Mouse (Mus musculus) T-helper 1 cell (primary cell): ENCODE results near the gene Fam69b.

Source experiments
- in situ Hi-C: fragments of 300-600 bp; cut with MboI, MseI; formaldehyde crosslinking; loops from one replicate; pipeline ENCODE4 v1.15.1; 2025; ENCODE audit warnings: high pct_unique_total_duplicates

Fam69b gene

GRCm38 (mm10) chr2:26626081-26626480 lies 2.2 kb upstream of the Fam69b start:
- in situ Hi-C loops = no loop called here

GRCm38 (mm10) chr2:26628792-26629437 lies 658 bp downstream of the Fam69b start:
- in situ Hi-C loops = no loop called here

DNA sequence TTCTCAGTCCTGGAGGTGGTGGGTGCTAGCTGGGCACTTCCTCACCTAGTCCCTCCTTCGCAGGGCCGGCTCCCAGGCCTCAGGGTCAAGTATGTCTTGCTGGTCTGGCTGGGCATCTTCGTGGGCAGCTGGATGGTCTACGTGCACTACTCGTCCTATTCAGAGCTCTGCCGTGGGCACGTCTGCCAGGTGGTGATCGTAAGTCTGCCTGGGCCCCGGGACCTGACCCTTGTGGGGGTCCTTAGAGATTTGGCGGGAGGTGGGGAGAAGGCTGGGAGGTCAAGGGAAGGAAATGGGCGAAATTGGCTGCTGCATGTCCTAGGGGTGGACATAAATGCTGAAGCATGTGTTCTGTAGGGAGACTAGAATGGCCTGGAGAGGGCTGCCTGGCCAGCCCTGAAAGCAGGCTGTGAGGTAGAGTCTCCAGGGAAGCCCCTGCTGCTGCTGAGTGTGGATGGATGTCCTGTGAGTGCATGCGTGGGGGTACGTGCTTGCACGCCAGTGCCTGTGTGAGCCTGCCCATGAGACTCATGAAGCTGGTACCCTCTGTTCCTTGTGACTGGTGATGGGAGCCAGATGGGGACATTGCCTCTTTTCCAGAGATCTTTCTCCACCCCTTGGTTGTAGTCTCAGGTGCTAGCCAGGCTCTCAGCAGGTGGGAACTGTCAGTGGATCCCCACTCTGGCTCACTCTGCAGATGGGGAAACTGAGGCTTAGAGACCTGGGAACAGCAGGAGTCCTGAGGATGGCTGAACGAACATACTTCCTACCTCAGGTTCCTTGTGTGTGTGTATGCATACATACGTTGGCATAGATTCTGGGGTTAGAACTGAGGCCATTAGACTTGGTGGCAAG lies 4.5 kb downstream of the Fam69b start:
- in situ Hi-C loops = no loop called here

- in situ Hi-C loops = no loop called here
Measured at GRCm38 (mm10) chr2:26633953-26634530, 5.8 kb downstream of the Fam69b start.

GRCm38 (mm10) chr2:26634629-26635488 lies 6.6 kb downstream of the Fam69b start:
- in situ Hi-C loops = no loop called here

DNA sequence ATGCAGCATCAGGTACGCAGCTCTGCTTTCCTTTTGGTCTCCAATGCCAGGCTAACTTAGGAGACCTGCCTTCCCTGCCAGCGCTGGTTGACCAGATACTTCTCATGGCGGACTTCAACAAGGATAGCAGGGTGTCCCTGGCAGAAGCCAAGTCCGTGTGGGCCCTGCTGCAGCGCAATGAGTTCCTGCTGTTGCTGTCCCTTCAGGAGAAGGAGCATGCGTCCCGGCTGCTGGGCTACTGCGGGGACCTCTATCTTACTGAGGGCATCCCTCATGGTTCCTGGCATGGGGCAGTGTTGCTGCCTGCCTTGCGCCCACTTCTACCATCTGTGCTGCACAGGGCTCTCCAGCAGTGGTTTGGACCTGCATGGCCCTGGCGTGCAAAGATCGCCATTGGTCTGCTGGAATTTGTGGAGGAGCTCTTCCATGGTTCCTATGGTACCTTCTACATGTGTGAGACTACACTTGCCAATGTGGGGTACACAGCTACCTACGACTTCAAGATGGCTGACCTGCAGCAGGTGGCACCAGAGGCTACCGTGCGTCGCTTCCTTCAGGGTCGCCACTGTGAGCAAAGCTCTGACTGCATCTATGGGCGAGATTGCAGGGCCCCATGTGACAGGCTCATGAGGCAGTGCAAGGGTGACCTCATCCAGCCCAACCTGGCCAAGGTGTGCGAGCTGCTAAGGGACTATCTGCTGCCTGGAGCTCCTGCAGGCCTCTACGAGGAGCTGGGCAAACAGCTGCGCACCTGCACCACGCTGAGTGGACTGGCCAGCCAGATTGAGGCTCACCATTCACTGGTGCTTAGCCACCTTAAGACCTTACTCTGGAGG lies 7.5 kb downstream of the Fam69b start:
- in situ Hi-C loops = no loop called here

DNA sequence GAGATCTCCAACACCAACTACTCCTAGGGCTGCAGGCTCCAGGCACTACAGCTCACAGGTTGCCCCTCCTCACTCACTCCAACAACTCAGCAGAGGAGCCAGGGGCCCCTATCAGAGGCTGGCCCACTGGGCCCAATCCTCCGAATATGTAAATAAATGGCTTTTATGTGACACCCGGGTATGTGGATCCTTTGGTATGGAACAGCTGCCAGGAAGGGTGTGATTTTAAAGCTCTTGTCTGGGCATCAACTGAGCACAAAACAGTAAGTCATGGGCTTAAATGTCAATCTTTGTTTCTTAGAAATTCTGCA lies 8.0 kb downstream of the Fam69b start:
- in situ Hi-C loops = no loop called here

GRCm38 (mm10) chr2:26637316-26637932 lies 9.2 kb downstream of the Fam69b start:
- in situ Hi-C loops = no loop called here

DNA sequence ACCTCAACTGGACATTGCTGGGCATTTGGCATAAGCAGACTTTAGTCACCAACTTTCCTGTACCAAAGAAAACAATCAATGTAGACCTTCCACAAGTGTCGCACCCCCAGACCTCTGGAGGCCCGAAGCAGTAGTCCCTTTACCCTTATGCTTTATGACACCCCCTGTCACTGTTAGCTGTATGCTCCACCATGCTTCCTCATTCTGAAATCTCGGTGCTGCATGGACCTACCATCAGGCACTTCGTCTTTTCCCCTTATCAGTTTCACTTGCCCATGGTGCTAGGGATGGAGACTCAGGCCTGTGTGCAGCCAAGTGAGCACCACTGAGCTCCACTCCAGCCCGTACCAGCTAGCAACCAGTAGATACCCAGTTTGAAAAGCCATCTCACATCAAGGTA lies 9.8 kb downstream of the Fam69b start:
- in situ Hi-C loops = no loop called here

DNA sequence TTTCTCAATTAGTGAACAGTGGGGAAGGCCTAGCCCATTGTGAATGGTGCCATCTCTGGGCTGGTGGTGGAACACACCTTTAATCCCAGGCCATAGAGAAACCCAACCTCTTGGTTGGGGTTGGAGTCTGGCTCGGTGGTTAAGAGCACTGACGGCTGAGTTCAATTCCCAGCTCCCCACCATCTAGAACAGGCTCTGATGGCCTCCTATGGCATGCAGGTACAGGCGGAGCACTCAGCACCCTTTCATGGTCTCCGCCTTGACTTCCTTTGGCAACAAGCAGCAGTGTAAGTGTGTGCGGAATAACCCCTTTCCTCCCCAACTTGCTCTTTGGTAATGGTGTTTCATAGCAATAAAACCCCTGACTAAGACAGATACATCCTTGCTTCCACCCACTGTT lies 10.3 kb downstream of the Fam69b start:
- in situ Hi-C loops = no loop called here

- in situ Hi-C loops = no loop called here
Measured at GRCm38 (mm10) chr2:26639083-26639482, 10.8 kb downstream of the Fam69b start.

DNA sequence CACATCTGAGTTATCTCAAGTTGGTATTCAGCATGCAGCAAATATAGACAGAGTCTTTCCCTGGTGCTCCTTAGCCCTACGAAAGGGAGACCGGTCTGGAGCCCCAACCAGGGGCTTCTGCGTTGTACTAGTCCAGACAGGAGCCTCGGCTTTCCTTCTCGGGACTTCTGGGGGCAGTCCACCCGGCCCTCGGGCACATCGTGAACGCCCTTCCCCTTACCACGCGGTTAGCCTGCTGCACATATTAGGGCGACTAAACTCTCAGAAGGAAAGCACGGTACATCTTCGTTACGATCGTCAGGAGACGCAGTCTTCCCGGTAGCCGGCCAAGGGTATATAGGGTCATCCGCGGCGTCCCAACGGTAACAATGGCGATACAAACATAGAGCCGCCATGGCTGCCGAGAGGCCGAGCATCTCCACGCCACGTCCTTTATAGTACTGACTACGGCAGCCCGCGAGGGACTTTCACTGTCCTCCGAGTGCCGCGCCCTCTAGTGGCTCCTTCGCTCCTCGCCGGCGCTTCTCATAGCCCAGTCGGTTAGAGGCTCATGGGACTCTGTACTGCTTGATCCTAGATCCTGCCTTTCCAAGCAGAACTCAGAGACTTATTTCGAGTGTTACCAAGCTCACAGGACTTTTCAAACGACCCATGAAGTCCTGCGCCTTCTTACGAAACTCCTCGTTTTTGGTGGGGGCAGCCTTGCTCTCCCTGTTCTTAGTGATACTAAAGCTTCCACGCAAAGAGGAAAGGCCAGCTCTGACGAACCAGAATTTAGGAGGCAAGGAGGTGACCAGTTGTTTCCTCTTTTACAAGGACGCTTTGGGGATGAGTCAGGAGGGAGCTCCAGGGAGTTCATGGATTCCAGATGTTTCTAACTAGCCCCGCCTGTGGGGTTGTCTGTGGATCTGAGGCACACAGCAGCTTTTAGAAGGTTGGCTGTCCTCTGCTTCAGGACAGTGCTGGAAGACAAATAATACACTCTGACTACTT lies 11.9 kb downstream of the Fam69b start:
- in situ Hi-C loops = loop anchor here (5.0 kb wide), 1 partner anchor 392 kb away; no protein-coding TSS in a partner anchor

DNA sequence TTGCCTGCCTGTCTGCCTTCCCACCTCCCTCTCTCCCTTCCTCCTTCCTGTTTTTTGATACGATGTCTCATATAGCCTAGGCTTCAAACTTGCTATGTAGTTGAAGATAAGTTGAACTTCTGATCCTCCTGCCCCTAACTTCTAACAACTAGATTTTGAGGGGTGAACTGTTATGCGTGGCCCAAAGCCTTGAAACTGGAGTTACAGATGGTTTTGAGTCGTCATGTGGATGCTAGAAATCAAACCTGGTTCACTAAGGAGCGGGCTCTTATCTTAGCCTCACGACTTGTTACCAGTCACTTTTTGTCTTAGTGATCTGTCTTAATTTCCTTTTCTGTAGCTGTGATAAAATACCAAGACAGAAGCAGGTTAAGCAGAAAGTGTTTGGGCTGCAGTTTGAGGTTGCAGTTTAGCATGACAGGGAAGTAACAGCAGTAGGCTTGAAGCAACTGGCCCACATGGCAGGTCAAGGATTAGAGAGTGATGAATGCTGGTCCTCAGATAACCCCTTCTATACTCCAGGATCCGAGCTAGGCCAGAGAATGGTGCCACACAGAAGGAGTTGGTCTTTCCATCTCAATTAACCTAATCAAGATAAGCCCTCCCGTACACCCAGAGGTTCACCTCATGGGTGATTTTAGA lies 12.9 kb downstream of the Fam69b start:
- in situ Hi-C loops = loop anchor here (5.0 kb wide), 1 partner anchor 391 kb away; no protein-coding TSS in a partner anchor

DNA sequence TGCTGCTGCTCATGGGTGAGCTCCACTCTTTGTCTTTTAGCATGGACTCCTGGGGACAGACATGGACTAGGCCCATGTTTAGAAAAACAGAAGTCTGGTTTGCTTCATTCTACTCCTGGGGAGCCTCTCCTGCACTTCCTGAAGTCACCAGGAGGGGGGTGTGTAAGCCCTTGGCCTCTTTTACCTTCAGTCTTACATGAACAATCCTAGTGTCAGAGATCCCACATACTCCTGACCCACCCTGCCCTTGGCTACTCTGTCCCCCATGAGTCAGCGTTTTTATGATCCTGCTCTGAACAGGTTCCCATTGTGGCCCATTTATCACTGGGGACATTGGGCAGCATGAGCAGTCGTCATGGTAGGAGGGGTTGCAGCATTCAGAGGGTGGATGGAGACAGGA lies 15.7 kb downstream of the Fam69b start:
- in situ Hi-C loops = loop anchor here (5.0 kb wide), 1 partner anchor 388 kb away; no protein-coding TSS in a partner anchor

- in situ Hi-C loops = no loop called here
Measured at GRCm38 (mm10) chr2:26646643-26647293, 18.5 kb downstream of the Fam69b start.

GRCm38 (mm10) chr2:26654687-26655086 lies 26.4 kb downstream of the Fam69b start:
- in situ Hi-C loops = loop anchor here (5.0 kb wide), 1 partner anchor 238 kb away; no protein-coding TSS in a partner anchor

DNA sequence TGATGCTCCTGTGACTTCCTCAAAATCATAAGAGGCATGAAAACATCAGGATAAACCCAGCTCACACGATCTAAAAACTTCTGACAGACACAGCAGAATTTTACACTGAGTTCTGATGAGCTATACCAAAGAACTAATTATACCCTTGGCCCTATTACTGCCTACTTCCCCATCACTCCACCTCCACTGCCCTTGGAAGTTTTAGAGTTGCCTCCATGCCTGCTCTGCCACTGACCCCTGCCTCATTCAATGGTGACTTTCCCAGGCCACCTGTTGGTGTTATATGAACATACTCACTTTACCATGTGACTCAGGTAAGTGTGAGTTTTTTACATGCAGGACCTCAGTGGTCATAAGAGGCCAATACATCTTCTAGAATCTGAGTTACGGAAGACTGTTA lies 29.2 kb downstream of the Fam69b start:
- in situ Hi-C loops = no loop called here

DNA sequence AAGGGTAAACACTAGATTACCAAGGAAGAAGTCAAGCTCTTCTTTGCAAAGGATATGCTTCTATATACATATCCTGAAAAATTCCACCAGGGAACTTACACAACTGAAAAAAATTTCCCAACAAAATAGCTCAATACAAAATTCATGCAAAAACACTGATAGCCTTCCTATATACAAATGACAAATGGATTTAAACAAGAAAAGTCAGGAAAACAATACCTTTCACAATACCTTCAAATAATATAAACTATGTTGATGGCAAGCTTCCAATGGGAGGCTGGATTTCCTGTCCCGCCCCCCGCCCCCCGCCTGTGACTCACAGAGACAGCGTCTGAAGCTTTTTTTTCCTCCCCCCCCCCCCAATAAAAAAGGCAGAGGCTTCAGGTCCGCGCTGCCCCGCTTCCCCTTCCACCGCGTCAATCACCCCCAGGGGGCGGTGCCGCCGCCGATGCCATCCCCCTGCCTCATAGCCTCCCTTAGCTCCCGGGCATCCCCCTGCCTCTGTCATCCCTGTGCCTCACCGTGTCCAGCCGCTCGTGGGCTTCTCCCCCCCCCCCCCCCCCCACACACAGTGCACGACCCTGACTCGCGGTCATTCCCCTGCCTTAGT lies 33.0 kb downstream of the Fam69b start:
- in situ Hi-C loops = no loop called here
